Comparison of ENCODE assay signal across 13 mouse cellular contexts in genomic region chr10:58368791-58369706, GRCm38 (mm10). TPM values are rescaled to one million over a fixed set of nuclear protein-coding genes. Genes with fewer than 3 reads are reported as not detected.
DNase-seq lines count a peak whose midpoint lies in the region; ATAC-seq and TF ChIP-seq lines count a peak whose summit lies in the region.
"Had no signal": no experiment of that assay in that cellular context is flagged by ENCODE, and none has a peak within 500 bp of the region (broad histone marks: within the 10 kb centered on the region; RNA-seq: fewer than 3 reads in every experiment).

No protein-coding gene starts in this region.

- H3K79me2 ChIP-seq in CH12.LX (replicated peaks; ENCODE audit: control insufficient read depth, extremely low read depth, insufficient read depth, poor library complexity, severe bottlenecking): peaks cover 50% of the 10 kb centered on the region

- 0 out of 2 replicates have a peak, but pooled peaks have one; percentile 19 for TF ChIP-seq CTCF in layer of hippocampus, adult 2 months (conservative IDR thresholded peaks at IDR 0.05)
- no peak for TF ChIP-seq CTCF in CH12.LX (conservative IDR thresholded peaks at IDR 0.05 in 1 of 2, IDR thresholded peaks at IDR 0.05 in 1 of 2; ENCODE audit: low read depth in 2 of 2, low read length in 2 of 2)

- peak overlapping the region; percentile 58; the same call in 1 of the 2 replicates for H3K4me2 ChIP-seq in CH12.LX (ENCODE audit: insufficient read depth, low read depth, poor library complexity, severe bottlenecking)
- no peak overlapping the region for H3K4me2 ChIP-seq in limb, embryonic 14.5 days (replicated peaks; ENCODE audit: low read depth, low read length, severe bottlenecking)
- H3K4me2 ChIP-seq: stomach, embryonic 15.5 days had no signal

- peaks cover 4 to 30% of the 10 kb centered on the region in 2 experiments for H3K36me3 ChIP-seq in CH12.LX (replicated peaks in 1 of 2; ENCODE audit: control insufficient read depth in 1 of 2, insufficient read depth in 1 of 2, low read length in 1 of 2)
- no peaks in the 10 kb centered on the region for H3K36me3 ChIP-seq in limb, embryonic 14.5 days (ENCODE audit: control insufficient read depth, insufficient read depth, low read length)
- H3K36me3 ChIP-seq: stomach, embryonic 15.5 days had no signal

- intact Hi-C loops in heart, postnatal 36 days (cut with DNase I): no loop called here

- H3K27ac ChIP-seq in layer of hippocampus, adult 2 months: peak overlapping the region; percentile 88
- peak overlapping the region; percentile 36; the same call in 1 of the 2 replicates for H3K27ac ChIP-seq in CH12.LX (ENCODE audit: insufficient read depth, low read depth)
- 0 out of 2 replicates have a peak overlapping the region, but pooled peaks have one; percentile 3 for H3K27ac ChIP-seq in limb, embryonic 14.5 days (replicated peaks; ENCODE audit: low read depth, low read length)

- H3K9me3 ChIP-seq in CH12.LX (replicated peaks; ENCODE audit: low read length): no peaks in the 10 kb centered on the region
- H3K9me3 ChIP-seq in limb, embryonic 14.5 days (ENCODE audit: control insufficient read depth, low read length): no peaks in the 10 kb centered on the region
- H3K9me3 ChIP-seq: stomach, embryonic 15.5 days had no signal

- ATAC-seq in limb, embryonic 14.5 days (ENCODE audit: low FRiP score, low read depth): no peak

- H3K9ac ChIP-seq in CH12.LX (ENCODE audit: insufficient read depth, low read depth): no peak overlapping the region
- H3K9ac ChIP-seq in limb, embryonic 14.5 days (ENCODE audit: low read depth, low read length, severe bottlenecking): no peak overlapping the region
- H3K9ac ChIP-seq: stomach, embryonic 15.5 days had no signal

- peaks cover 6 to 77% of the 10 kb centered on the region in 2 experiments for H3K4me1 ChIP-seq in CH12.LX (ENCODE audit: control insufficient read depth in 1 of 2, insufficient read depth in 2 of 2)
- peaks cover 26% of the 10 kb centered on the region for H3K4me1 ChIP-seq in limb, embryonic 14.5 days (ENCODE audit: control insufficient read depth, insufficient read depth, low read length)

- peak; percentile 75 for DNase-seq in heart, adult 11 months
- DNase-seq in heart, postnatal 36 days: no peak
- no peak for DNase-seq in layer of hippocampus, adult 2 months (ENCODE audit: low spot score in 2 of 2)
- DNase-seq in layer of hippocampus, adult 9-10 months (ENCODE audit: low spot score): no peak
- DNase-seq in CH12.LX (ENCODE audit: extremely low read depth): no peak
- DNase-seq in limb, embryonic 14.5 days (ENCODE audit: low spot score): no peak
- no peak for DNase-seq in testis, postnatal 14 days (ENCODE audit: low spot score)
- DNase-seq in cerebellum, postnatal 10 days: no peak
- DNase-seq: B cell, adult 2 months; cerebellum, adult 11 months; kidney, adult 8-10 months; right cerebral cortex, postnatal 25 days had no signal

- 74% methylated on average over 7 of the region's 7 CpGs for WGBS in limb, embryonic 14.5 days

- H3K4me3 ChIP-seq in layer of hippocampus, adult 2 months: no peak overlapping the region
- no peak overlapping the region for H3K4me3 ChIP-seq in CH12.LX (replicated peaks in 1 of 3; ENCODE audit: low read depth in 2 of 3, low read length in 2 of 3, poor library complexity in 1 of 3)
- H3K4me3 ChIP-seq in limb, embryonic 14.5 days (replicated peaks; ENCODE audit: low read length): no peak overlapping the region
- H3K4me3 ChIP-seq: stomach, embryonic 15.5 days had no signal

- TF ChIP-seq RAD21 in CH12.LX (IDR thresholded peaks at IDR 0.05; ENCODE audit: low read depth, low read length): no peak

- no peak for TF ChIP-seq POLR2A in CH12.LX (IDR thresholded peaks at IDR 0.05; ENCODE audit: low read depth, low read length)
- TF ChIP-seq POLR2A in limb, embryonic 14.5 days (IDR thresholded peaks at IDR 0.05; ENCODE audit: borderline replicate concordance, extremely low read depth, insufficient read depth, insufficient read length): no peak

- H3K27me3 ChIP-seq in CH12.LX (replicated peaks): no peaks in the 10 kb centered on the region
- H3K27me3 ChIP-seq in limb, embryonic 14.5 days (ENCODE audit: control insufficient read depth, insufficient read depth, low read length): no peaks in the 10 kb centered on the region
- H3K27me3 ChIP-seq: stomach, embryonic 15.5 days had no signal

- TF ChIP-seq EP300 in CH12.LX (IDR thresholded peaks at IDR 0.05; ENCODE audit: low read length): no peak

- dilution Hi-C loops in CH12.LX (cut with MboI; ENCODE audit: extremely low pct_ligation_motif_present, extremely low pct_unique_long_range_greater_than_20kb, low sequenced_read_pairs): no loop called here

- in situ Hi-C loops in CH12.LX (cut with MboI; ENCODE audit: low pct_ligation_motif_present, low pct_unique_long_range_greater_than_20kb, low sequenced_read_pairs): no loop called here

TF ChIP-seq in CH12.LX, 34 proteins besides CTCF, POLR2A, EP300 and RAD21:
- TF ChIP-seq MEF2A (IDR thresholded peaks at IDR 0.05; ENCODE audit: borderline replicate concordance, low read depth, low read length): peak; percentile 23; the same call in 1 of the 2 replicates
- TF ChIP-seq POLR2AphosphoS2 (IDR thresholded peaks at IDR 0.05; ENCODE audit: low read depth, low read length): no peak
- peak; percentile 50; the same call in 1 of the 2 replicates for TF ChIP-seq BHLHE40 (IDR thresholded peaks at IDR 0.05; ENCODE audit: low read depth, low read length)
- TF ChIP-seq GABPA (IDR thresholded peaks at IDR 0.05; ENCODE audit: insufficient replicate concordance, low read depth, low read length): no peak
- peak; percentile 55 for TF ChIP-seq USF2 (conservative IDR thresholded peaks at IDR 0.05; ENCODE audit: low read depth, low read length)
- no peak for TF ChIP-seq TBP (conservative IDR thresholded peaks at IDR 0.05; ENCODE audit: low read depth, low read length)
- no peak for TF ChIP-seq HCFC1 (IDR thresholded peaks at IDR 0.05; ENCODE audit: low read depth, low read length)
- TF ChIP-seq UBTF (IDR thresholded peaks at IDR 0.05; ENCODE audit: low read depth, low read length): no peak
- no peak for TF ChIP-seq ELF1 (IDR thresholded peaks at IDR 0.05; ENCODE audit: low read depth, low read length)
- no peak for TF ChIP-seq CHD2 (IDR thresholded peaks at IDR 0.05; ENCODE audit: low read length)
- no peak for TF ChIP-seq ETS1 (conservative IDR thresholded peaks at IDR 0.05; ENCODE audit: low read depth, low read length)
- no peak for TF ChIP-seq CHD1 (IDR thresholded peaks at IDR 0.05; ENCODE audit: low read depth, low read length)
- 0 out of 2 replicates have a peak, but pooled peaks have one; percentile 7 for TF ChIP-seq SIN3A (IDR thresholded peaks at IDR 0.05; ENCODE audit: low read length)
- 0 out of 2 replicates have a peak, but pooled peaks have one; percentile 17 for TF ChIP-seq MYC (IDR thresholded peaks at IDR 0.05; ENCODE audit: low read depth, low read length)
- TF ChIP-seq USF1 (IDR thresholded peaks at IDR 0.05; ENCODE audit: low read depth, low read length): peak; percentile 60
- TF ChIP-seq NELFE (IDR thresholded peaks at IDR 0.05; ENCODE audit: low read depth, low read length): no peak

RNA-seq across cellular contexts. Expression of gene Lims1, which starts 45.8 kb away (rescaled TPM):
- total RNA-seq in heart, postnatal 36 days (2021): 100 to 1,000 TPM; 159 to 186 TPM
- total RNA-seq in layer of hippocampus, adult 2 months (2021): 10 to 100 TPM; 20.7 to 22.6 TPM
- total RNA-seq in CH12.LX (2012; rRNA removed) (37.0 and 40.7 TPM in 2 replicates), CH12.LX (2014; rRNA removed) (74.7 and 85.6 TPM in 2 replicates)
- 34.7 and 40.4 TPM in 2 replicates for polyA plus RNA-seq in CH12.LX (2012; ENCODE audit: insufficient read length, low read depth)
- polyA plus RNA-seq in limb, embryonic 14.5 days (2012; rRNA removed): 37.3 and 39.9 TPM in 2 replicates
- 109 and 111 TPM in 2 replicates for polyA plus RNA-seq in limb, embryonic 14.5 days (2014; fragmentation: Nextera tagmentation; extraction: Ambion mirVana)

Comparison
In these comparisons a context has a peak if more than half of its experiments do, and no peak if none do; other contexts are left out.
1. H3K27ac ChIP-seq: peak in every context shown above with its lines; median percentile 88 in layer of hippocampus, adult 2 months; 36 in CH12.LX; 3 in limb, embryonic 14.5 days.